Mouse (Mus musculus) neural tube, embryonic 14.5 days (tissue): Measurements from ENCODE around the gene Ric8a. TPM values are rescaled to one million over a fixed set of nuclear protein-coding genes. Genes with fewer than 3 reads are reported as not detected.
"Not testable (repeated sequence)": the region's sequence is repeated elsewhere in the genome, so short reads cannot be mapped to it uniquely, and the experiment has no call there.

ENCODE experiments used
- ATAC-seq: fragments of 200-750 bp; cut with Nextera tagmentation; 2 replicates; pipeline ENCODE4 v1.8.0; 2017; ENCODE audit warnings: low read depth, mild to moderate bottlenecking, moderate TSS enrichment, moderate library complexity
- H3K27ac ChIP-seq: fragments of 300-500 bp; sonication (generic); 2 replicates; pipeline ENCODE4 v1.5.1; 2014; ENCODE audit warnings: low read depth, mild to moderate bottlenecking, control low read depth, low read length, moderate library complexity, mixed read lengths
- H3K27me3 ChIP-seq: fragments of 300-500 bp; sonication (generic); 2 replicates; pipeline ENCODE4 v1.6.1; 2014; ENCODE audit warnings: low read length; ENCODE audit not compliant: control insufficient read depth, insufficient read depth
- H3K36me3 ChIP-seq: fragments of 300-500 bp; sonication (generic); 2 replicates; pipeline ENCODE4 v1.6.1; 2014; ENCODE audit warnings: low read length, mixed read lengths; ENCODE audit not compliant: control insufficient read depth, insufficient read depth
- H3K4me1 ChIP-seq: fragments of 300-500 bp; sonication (generic); 2 replicates; pipeline ENCODE4 v1.6.1; 2014; ENCODE audit warnings: low read length; ENCODE audit not compliant: control insufficient read depth, insufficient read depth
- H3K4me2 ChIP-seq: fragments of 300-500 bp; sonication (generic); 2 replicates; pipeline ENCODE4 v1.6.1; 2014; ENCODE audit warnings: mild to moderate bottlenecking, low read depth, low read length, control low read depth
- H3K4me3 ChIP-seq: fragments of 300-500 bp; sonication (generic); 2 replicates; pipeline ENCODE4 v1.5.1; 2014; ENCODE audit warnings: low read depth, low read length, control low read depth, mixed read lengths
- H3K9ac ChIP-seq: fragments of 300-500 bp; sonication (generic); replicated peaks from 2 replicates; pipeline ENCODE4 v1.6.1; 2014; ENCODE audit warnings: low read depth, mild to moderate bottlenecking, control low read depth, low read length, mixed read lengths
- H3K9me3 ChIP-seq: fragments of 300-500 bp; sonication (generic); 2 replicates; pipeline ENCODE4 v1.6.1; 2016; ENCODE audit warnings: low read length; ENCODE audit not compliant: control insufficient read depth
- WGBS: fragments of 180-500 bp; shearing (Covaris S2); extraction: QIAGEN DNeasy Blood & Tissue Kit; methylation state at CpG from one replicate; pipeline ENCODE4 v1.1.7; 2014; 5-methylcytosine and 5-hydroxymethylcytosine counted together
- polyA plus RNA-seq: library from polyadenylated mRNA; unstranded; fragments of >200 nt; fragmentation: Nextera tagmentation; extraction: Ambion mirVana; gene quantifications from 2 replicates; pipeline ENCODE4 v1.2.1, GENCODE M21; 2014

Gene Ric8a
- polyA plus RNA-seq, 1 experiment from 2014 or later, result 89.4 TPM

DNA sequence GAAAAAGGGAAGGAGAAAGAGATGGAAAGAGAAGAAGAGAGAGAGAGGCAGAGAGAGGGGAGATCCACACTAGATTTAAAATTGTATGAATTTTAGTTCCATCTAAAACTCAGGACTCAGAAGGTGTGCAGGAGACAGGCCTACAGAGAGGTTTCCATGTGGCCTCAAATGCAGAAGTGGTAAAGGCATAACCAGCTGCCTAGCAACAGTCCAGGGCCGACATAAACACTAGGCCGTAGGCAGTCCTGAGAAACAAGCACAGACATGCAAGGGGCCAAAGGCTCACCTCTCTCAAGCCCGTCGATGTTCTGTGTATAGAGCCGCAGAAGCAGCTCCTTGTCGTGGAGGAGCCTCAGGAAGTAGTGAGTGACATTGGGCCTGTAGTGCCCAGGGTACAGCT, 20.6 kb downstream of the Ric8a start:
- H3K9ac ChIP-seq, result no peak overlapping the region
- H3K4me1 ChIP-seq, result no peaks in the 10 kb centered on the region; the same call in 1 of the 2 replicates
- H3K36me3 ChIP-seq, result peaks cover 20% of the 10 kb centered on the region
- no peak overlapping the region for H3K4me2 ChIP-seq
- no peak overlapping the region for H3K27ac ChIP-seq
- ATAC-seq, result no peak
- H3K4me3 ChIP-seq, result no peak overlapping the region
- H3K9me3 ChIP-seq, result no peaks in the 10 kb centered on the region
- no peaks in the 10 kb centered on the region for H3K27me3 ChIP-seq
- 92% methylated on average over 6 of the region's 6 CpGs for WGBS

DNA sequence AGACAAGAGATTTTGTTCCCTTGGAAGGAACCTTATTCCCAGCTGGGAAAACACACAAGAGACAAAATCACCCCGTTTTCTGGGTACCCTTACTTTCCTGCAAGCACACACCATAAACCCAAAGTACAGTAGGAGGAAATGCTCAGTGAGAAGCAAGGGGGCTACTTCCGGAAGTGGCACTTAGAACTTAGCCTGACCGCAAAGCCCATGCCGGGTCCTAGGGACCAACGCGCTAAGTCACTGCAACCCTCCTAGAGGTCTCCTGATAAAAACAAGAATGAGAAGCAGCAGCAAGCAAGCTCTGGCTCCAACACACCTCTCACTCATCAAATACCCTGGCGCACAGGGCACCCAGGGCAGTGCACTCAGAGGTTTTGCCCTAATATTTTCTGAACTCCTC, 22.6 kb downstream of the Ric8a start:
- no peak overlapping the region for H3K4me3 ChIP-seq
- no peak overlapping the region for H3K9ac ChIP-seq
- no peak overlapping the region for H3K4me2 ChIP-seq
- no peak for ATAC-seq
- 89% methylated on average over 7 of the region's 7 CpGs for WGBS
- peaks cover 20% of the 10 kb centered on the region for H3K36me3 ChIP-seq
- H3K27me3 ChIP-seq, result no peaks in the 10 kb centered on the region
- no peaks in the 10 kb centered on the region for H3K9me3 ChIP-seq
- no peak overlapping the region for H3K27ac ChIP-seq
- peaks cover 4% of the 10 kb centered on the region; the same call in 1 of the 2 replicates for H3K4me1 ChIP-seq

DNA sequence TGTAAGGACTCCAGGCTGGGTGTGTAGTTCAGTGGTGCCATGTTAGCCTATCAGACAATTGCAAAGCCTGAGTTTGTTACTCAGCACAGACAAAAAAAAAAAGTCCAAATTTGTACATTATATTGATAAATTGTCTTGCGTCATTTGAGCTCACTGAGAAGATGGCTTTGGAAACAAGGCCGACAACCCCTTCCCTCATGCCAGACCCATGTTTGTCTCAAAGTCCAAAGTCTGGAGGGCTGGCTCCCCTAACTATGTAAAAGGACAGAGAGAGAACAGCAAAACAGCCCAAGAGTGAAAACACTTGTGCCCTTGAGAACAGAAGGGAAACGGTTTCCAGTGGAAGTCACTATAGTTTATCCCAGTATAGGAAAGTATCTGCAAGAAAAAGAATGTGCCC, 23.7 kb downstream of the Ric8a start:
- ATAC-seq, result no peak
- H3K27me3 ChIP-seq, result no peaks in the 10 kb centered on the region
- H3K4me1 ChIP-seq, result peaks cover 4% of the 10 kb centered on the region; the same call in 1 of the 2 replicates
- H3K27ac ChIP-seq, result no peak overlapping the region
- peaks cover 17% of the 10 kb centered on the region; the same call in 1 of the 2 replicates for H3K36me3 ChIP-seq
- no peaks in the 10 kb centered on the region for H3K9me3 ChIP-seq
- H3K4me2 ChIP-seq, result no peak overlapping the region
- H3K4me3 ChIP-seq, result no peak overlapping the region
- 89% methylated on average over 3 of the region's 3 CpGs for WGBS
- no peak overlapping the region for H3K9ac ChIP-seq

DNA sequence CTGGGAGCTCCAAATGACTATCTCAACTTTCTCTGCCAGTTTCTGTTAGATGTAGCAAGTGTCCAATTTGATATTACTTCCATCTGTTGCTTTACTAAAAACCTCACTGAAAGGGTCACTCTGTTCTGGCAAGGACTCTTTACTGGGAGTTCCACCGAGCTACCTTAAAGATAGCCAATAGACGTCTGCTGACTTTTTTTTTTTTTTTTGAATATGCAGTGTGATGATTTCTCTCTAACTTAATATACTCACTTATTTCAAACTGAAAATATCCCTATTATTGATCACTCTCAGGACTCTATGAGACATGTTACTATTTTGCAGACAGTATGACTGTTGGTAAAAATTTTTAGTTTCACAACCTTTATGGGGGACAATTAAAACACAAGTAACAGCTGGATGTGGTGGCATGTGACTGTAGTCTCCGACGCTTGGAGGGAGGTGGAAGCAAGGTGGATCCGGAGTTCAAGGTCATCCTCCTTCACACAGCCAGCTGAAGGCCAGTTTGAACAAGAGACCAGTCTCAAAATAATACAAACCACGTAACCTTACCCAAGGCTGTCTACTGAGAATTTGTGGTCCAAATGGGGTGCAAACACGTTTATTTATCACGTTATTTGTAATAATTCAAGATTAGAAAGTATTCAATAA, 24.2 kb downstream of the Ric8a start:
- Histone ChIP-seq H3K9me3 (no peaks in the 10 kb centered on the region), H3K36me3 (peaks cover 18% of the 10 kb centered on the region), H3K27me3 (no peaks in the 10 kb centered on the region), H3K9ac (peak overlapping the region; percentile 88), H3K4me1 (peaks cover 4% of the 10 kb centered on the region; the same call in 1 of the 2 replicates), H3K4me2 (peak overlapping the region; percentile 70), H3K27ac (no peak overlapping the region), H3K4me3 (peak overlapping the region; percentile 92)
- ATAC-seq, result no peak
- WGBS, result 27% methylated on average over 8 of the region's 8 CpGs

DNA sequence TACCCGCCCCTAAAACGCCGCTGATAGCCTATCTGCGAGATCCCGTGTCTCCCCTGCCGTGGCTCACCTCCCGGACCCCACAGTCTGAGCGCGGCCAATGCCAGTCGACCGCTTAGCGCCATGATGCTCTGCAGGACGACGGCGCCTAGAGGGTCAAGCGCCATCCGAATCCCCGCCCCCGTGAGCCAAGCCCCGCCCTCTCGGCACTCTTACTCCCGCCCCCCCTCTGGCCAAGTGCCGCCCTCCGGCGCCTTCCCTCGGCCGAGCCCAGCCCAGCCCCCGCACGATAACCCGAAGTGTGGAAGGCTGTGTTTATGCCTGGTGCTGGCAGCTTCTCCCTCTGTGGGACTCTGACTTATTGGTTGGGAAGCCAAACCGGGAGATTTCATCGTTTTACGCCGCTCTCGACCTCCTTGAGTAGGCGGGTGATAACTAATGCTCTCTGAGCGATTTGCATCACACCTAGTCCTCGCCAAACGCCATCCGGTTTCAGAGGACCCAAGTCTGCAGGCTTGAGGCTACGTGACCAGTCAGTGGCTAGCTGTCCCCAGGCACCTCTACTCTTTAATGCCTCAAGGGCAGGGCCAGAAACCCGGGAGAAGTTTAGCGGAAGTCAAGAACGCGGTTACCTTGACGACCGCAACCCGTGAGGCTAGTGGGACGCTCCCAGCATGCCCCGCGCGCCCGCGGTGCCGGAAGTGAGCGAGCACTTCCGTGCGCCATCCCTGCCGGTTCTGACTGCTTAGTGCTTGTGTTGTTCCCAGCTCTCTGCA, 25.1 kb downstream of the Ric8a start, which contains the start of the genes Psmd13 and Sirt3:
TSS of gene Psmd13 (plus strand) at position 273 of the 773 bp plus-strand sequence.
TSS of gene Sirt3 (minus strand) at position 614 of the 773 bp plus-strand sequence.
- Histone ChIP-seq H3K27ac (peak within 1 kb of the TSS; percentile 82), H3K4me2 (peak within 1 kb of the TSS; percentile 70), H3K4me1 (peaks cover 4% of the 10 kb centered on the region; the same call in 1 of the 2 replicates), H3K9ac (peak within 1 kb of the TSS; percentile 88), H3K9me3 (no peaks in the 10 kb centered on the region), H3K36me3 (peaks cover 19% of the 10 kb centered on the region), H3K27me3 (no peaks in the 10 kb centered on the region), H3K4me3 (peak within 1 kb of the TSS; percentile 92)
- under 1% methylated on average over 51 of the region's 59 CpGs for WGBS
- peak; percentile 98 for ATAC-seq

DNA sequence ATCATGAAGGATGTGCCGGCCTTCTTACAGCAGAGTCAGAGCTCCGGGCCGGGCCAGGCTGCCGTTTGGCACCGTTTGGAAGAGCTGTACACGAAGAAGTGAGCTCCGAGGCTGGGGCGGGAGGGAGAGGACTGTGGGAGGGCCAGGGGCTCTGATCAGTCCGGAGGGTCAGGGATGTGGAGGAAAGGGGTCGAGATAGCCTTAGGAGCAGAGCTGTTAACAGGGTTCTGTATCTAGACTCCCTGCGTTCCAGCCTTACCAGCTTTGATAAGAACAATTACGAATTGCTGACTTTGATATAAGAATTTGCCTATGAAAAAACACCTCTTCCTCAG, 25.7 kb downstream of the Ric8a start:
- ATAC-seq, result peak; percentile 47; the same call in 1 of the 2 replicates
- Histone ChIP-seq H3K9ac (peak overlapping the region; percentile 88), H3K4me2 (peak overlapping the region; percentile 70), H3K27ac (peak overlapping the region; percentile 82), H3K27me3 (no peaks in the 10 kb centered on the region), H3K4me3 (peak overlapping the region; percentile 92), H3K36me3 (peaks cover 15% of the 10 kb centered on the region), H3K4me1 (peaks cover 4% of the 10 kb centered on the region; the same call in 1 of the 2 replicates), H3K9me3 (no peaks in the 10 kb centered on the region)
- under 1% methylated on average over 12 of the region's 12 CpGs for WGBS

DNA sequence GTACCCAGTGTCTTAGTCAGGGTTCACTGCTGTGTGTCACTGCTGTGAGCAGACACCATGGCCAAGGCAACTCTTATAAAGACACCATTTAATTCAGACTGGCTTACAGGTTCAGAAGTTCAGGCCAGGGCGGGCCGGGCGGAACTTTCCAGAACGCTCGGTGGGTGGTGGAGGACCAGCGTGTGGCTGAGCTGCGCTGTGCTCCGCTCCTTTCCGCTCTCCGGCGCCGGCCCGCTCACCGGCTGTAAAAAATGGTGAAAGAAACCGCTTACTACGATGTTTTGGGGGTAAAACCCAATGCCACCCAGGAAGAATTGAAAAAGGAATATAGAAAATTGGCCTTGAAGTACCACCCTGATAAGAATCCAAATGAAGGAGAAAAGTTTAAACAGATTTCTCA, 33.9 kb downstream of the Ric8a start:
- H3K9me3 ChIP-seq, ATAC-seq, H3K9ac ChIP-seq, H3K27ac ChIP-seq, H3K4me3 ChIP-seq, H3K4me2 ChIP-seq, H3K27me3 ChIP-seq, H3K4me1 ChIP-seq: not testable (repeated sequence)
- H3K36me3 ChIP-seq, result peaks cover 61% of the 10 kb centered on the region
- 97% methylated on average over 16 of the region's 16 CpGs for WGBS

DNA sequence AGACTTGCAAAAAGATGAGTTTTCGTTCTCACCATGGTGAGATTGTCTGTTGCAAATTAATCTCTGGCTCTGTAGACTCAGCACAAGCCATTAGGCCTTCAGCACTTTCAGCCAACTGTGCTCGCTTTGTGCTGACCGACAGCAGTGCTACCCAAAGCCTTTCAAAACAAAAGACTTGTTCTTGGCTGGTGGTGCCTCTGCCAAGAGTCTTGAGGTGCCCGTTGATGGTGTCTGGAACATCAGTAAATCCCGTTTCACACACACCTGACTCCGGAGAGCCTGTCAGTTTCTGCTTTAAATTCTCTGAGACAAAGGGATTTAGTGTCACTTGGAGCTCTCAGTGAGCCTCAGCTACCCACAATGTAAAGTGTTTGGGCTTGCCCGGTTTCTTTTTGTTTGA, 37.3 kb downstream of the Ric8a start:
- H3K27ac ChIP-seq, result no peak overlapping the region
- H3K9ac ChIP-seq, result no peak overlapping the region
- H3K36me3 ChIP-seq, result peaks cover 56% of the 10 kb centered on the region
- 92% methylated on average over 7 of the region's 7 CpGs for WGBS
- H3K27me3 ChIP-seq, result no peaks in the 10 kb centered on the region
- H3K9me3 ChIP-seq, result no peaks in the 10 kb centered on the region
- ATAC-seq, result no peak
- no peak overlapping the region for H3K4me3 ChIP-seq
- H3K4me2 ChIP-seq, result no peak overlapping the region
- H3K4me1 ChIP-seq, result no peaks in the 10 kb centered on the region

DNA sequence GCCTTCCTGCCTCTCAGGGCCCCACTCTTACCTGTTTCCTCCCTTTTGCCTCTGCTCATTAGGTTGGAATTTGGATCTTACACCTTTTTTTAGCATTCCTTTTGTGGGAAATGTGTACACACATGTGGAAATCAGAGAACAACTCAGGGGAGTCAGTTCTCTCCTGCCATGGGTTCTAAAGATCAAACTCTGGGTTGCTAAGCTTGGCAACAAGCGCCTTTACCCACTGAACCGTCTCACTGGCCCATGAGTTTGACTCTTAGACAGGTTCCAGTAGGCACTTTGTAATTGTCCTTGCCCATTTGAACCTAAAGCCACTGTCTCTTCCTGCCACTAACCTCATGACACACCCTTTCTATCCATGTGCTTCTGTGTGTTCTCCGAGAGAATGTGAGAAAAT, 37.9 kb downstream of the Ric8a start:
- 95% methylated on average over 3 of the region's 3 CpGs for WGBS
- Histone ChIP-seq H3K36me3 (peaks cover 53% of the 10 kb centered on the region), H3K9ac (no peak overlapping the region), H3K4me1 (no peaks in the 10 kb centered on the region), H3K4me2 (no peak overlapping the region), H3K9me3 (no peaks in the 10 kb centered on the region), H3K27ac (no peak overlapping the region), H3K27me3 (no peaks in the 10 kb centered on the region), H3K4me3 (no peak overlapping the region)
- no peak for ATAC-seq
